Mouse (Mus musculus): ENCODE measurements around the gene Gprin3.
"Not testable (repeated sequence)": the region's sequence is repeated elsewhere in the genome, so short reads cannot be mapped to it uniquely, and the experiment has no call there.

Gprin3 gene

GRCm38 (mm10) chr6:59348673-59349072 is 77.4 kb downstream of the Gprin3 start:
- no peak for DNase-seq (ENCODE audit: low spot score)

GRCm38 (mm10) chr6:59341146-59341545 is 84.9 kb downstream of the Gprin3 start:
- no peak for DNase-seq (ENCODE audit: low spot score)

- no peak for DNase-seq (ENCODE audit: low spot score)
These were observed 97.8 kb downstream of the Gprin3 start for GRCm38 (mm10) chr6:59328297-59328696.

GRCm38 (mm10) chr6:59315868-59316267 is 110.2 kb downstream of the Gprin3 start:
- no peak for DNase-seq (ENCODE audit: low spot score)

- no peak for DNase-seq (ENCODE audit: low spot score)
These were observed 111.0 kb downstream of the Gprin3 start for GRCm38 (mm10) chr6:59315090-59315489.

- DNase-seq (ENCODE audit: low spot score) = no peak
These were observed 112.9 kb downstream of the Gprin3 start for GRCm38 (mm10) chr6:59313162-59313561.

GRCm38 (mm10) chr6:59311241-59311640 is 114.9 kb downstream of the Gprin3 start:
- DNase-seq (ENCODE audit: low spot score) = no peak

GRCm38 (mm10) chr6:59304235-59304942 is 121.7 kb downstream of the Gprin3 start:
- DNase-seq (ENCODE audit: low spot score) = not testable (repeated sequence)

- DNase-seq (ENCODE audit: low spot score) = no peak
These were observed 123.1 kb downstream of the Gprin3 start for GRCm38 (mm10) chr6:59303031-59303430.
